Mouse (Mus musculus): ENCODE data around the gene Gm14226. TPM values are rescaled to one million over a fixed set of nuclear protein-coding genes. Genes with fewer than 3 reads are reported as not detected.
"Not testable (repeated sequence)": the region's sequence is repeated elsewhere in the genome, so short reads cannot be mapped to it uniquely, and the experiment has no call there.

Gm14226 gene
- 2.6 and 3.1 TPM in 2 replicates for polyA plus RNA-seq (2015; fragmentation: Nextera tagmentation; extraction: Ambion mirVana)

GRCm38 (mm10) chr2:155018251-155018755 lies at the start of gene Gm14226:
Gene Gm14226, plus strand, starts transcription at chr2:155018266.
- peak within 1 kb of the TSS; percentile 38; the same call in 1 of the 2 replicates for H3K9ac ChIP-seq
- not testable (repeated sequence) for H3K9me3 ChIP-seq; H3K36me3 ChIP-seq; H3K27me3 ChIP-seq (replicated peaks); ATAC-seq (ENCODE audit: insufficient read depth, low FRiP score, low read depth); H3K4me1 ChIP-seq
- peak within 1 kb of the TSS; percentile 93 for H3K4me2 ChIP-seq
- WGBS = 1% methylated on average over 24 of the region's 26 CpGs
- peak within 1 kb of the TSS; percentile 87; the same call in 1 of the 2 replicates for H3K27ac ChIP-seq
- peak within 1 kb of the TSS; percentile 46 for H3K4me3 ChIP-seq (replicated peaks)

- not testable (repeated sequence) for H3K4me1 ChIP-seq; H3K4me3 ChIP-seq (replicated peaks); H3K36me3 ChIP-seq; H3K27ac ChIP-seq; H3K27me3 ChIP-seq (replicated peaks); ATAC-seq (ENCODE audit: insufficient read depth, low FRiP score, low read depth); H3K9me3 ChIP-seq; H3K4me2 ChIP-seq; H3K9ac ChIP-seq
- WGBS = 64% methylated on average over 14 of the region's 14 CpGs
These were observed 48.2 kb upstream of the Gm14226 start for GRCm38 (mm10) chr2:154969740-154970397.

- H3K36me3 ChIP-seq = no peaks in the 10 kb centered on the region
- H3K4me2 ChIP-seq = peak overlapping the region; percentile 38
- no peaks in the 10 kb centered on the region for H3K9me3 ChIP-seq
- 0 out of 2 replicates have a peak overlapping the region, but pooled peaks have one; percentile 62 for H3K27ac ChIP-seq
- 30% methylated on average over 18 of the region's 18 CpGs for WGBS
- ATAC-seq (ENCODE audit: insufficient read depth, low FRiP score, low read depth) = peak; percentile 79
- no peak overlapping the region for H3K9ac ChIP-seq
- H3K27me3 ChIP-seq (replicated peaks) = no peaks in the 10 kb centered on the region
- no peak overlapping the region for H3K4me3 ChIP-seq (replicated peaks)
- peaks cover 7% of the 10 kb centered on the region for H3K4me1 ChIP-seq
These were observed 46.0 kb upstream of the Gm14226 start for GRCm38 (mm10) chr2:154971919-154972692.

- 58% methylated on average over 5 of the region's 5 CpGs for WGBS
These were observed 45.1 kb upstream of the Gm14226 start for GRCm38 (mm10) chr2:154972981-154973380.

GRCm38 (mm10) chr2:154986609-154987008 lies 31.5 kb upstream of the Gm14226 start:
- no peak for ATAC-seq (ENCODE audit: insufficient read depth, low FRiP score, low read depth)
- H3K27me3 ChIP-seq (replicated peaks) = no peaks in the 10 kb centered on the region
- no peaks in the 10 kb centered on the region for H3K4me1 ChIP-seq
- no peak overlapping the region for H3K4me2 ChIP-seq
- no peak overlapping the region for H3K27ac ChIP-seq
- H3K4me3 ChIP-seq (replicated peaks) = no peak overlapping the region
- no peak overlapping the region for H3K9ac ChIP-seq
- 79% methylated on average over 1 of the region's 1 CpGs for WGBS
- H3K9me3 ChIP-seq = no peaks in the 10 kb centered on the region
- H3K36me3 ChIP-seq = no peaks in the 10 kb centered on the region

More at GRCm38 (mm10) chr2:154972981-154973380, 45.1 kb upstream of the Gm14226 start:
- H3K27ac ChIP-seq = no peak overlapping the region
- no peaks in the 10 kb centered on the region for H3K27me3 ChIP-seq (replicated peaks)
- no peak overlapping the region for H3K4me2 ChIP-seq
- H3K4me1 ChIP-seq = peaks cover 7% of the 10 kb centered on the region
- no peaks in the 10 kb centered on the region for H3K36me3 ChIP-seq
- no peak overlapping the region for H3K9ac ChIP-seq
- ATAC-seq (ENCODE audit: insufficient read depth, low FRiP score, low read depth) = no peak
- no peaks in the 10 kb centered on the region for H3K9me3 ChIP-seq
- no peak overlapping the region for H3K4me3 ChIP-seq (replicated peaks)

GRCm38 (mm10) chr2:154991411-154991810 lies 26.7 kb upstream of the Gm14226 start:
- no peak overlapping the region for H3K4me3 ChIP-seq (replicated peaks)
- no peak for ATAC-seq (ENCODE audit: insufficient read depth, low FRiP score, low read depth)
- H3K36me3 ChIP-seq = no peaks in the 10 kb centered on the region
- H3K4me2 ChIP-seq = no peak overlapping the region
- no peak overlapping the region for H3K9ac ChIP-seq
- H3K27me3 ChIP-seq (replicated peaks) = no peaks in the 10 kb centered on the region
- 62% methylated on average over 8 of the region's 8 CpGs for WGBS
- no peaks in the 10 kb centered on the region for H3K9me3 ChIP-seq
- no peak overlapping the region for H3K27ac ChIP-seq
- no peaks in the 10 kb centered on the region for H3K4me1 ChIP-seq

- H3K36me3 ChIP-seq = no peaks in the 10 kb centered on the region
- H3K27ac ChIP-seq = no peak overlapping the region
- no peaks in the 10 kb centered on the region for H3K9me3 ChIP-seq
- H3K4me1 ChIP-seq = no peaks in the 10 kb centered on the region
- no peak overlapping the region for H3K4me3 ChIP-seq (replicated peaks)
- H3K9ac ChIP-seq = no peak overlapping the region
- no peaks in the 10 kb centered on the region for H3K27me3 ChIP-seq (replicated peaks)
- 78% methylated on average over 5 of the region's 5 CpGs for WGBS
- ATAC-seq (ENCODE audit: insufficient read depth, low FRiP score, low read depth) = no peak
- H3K4me2 ChIP-seq = no peak overlapping the region
These were observed 26.0 kb upstream of the Gm14226 start for GRCm38 (mm10) chr2:154992083-154992482.

GRCm38 (mm10) chr2:155005491-155005890 lies 12.6 kb upstream of the Gm14226 start:
- Histone ChIP-seq H3K4me3 (replicated peaks) (no peak overlapping the region), H3K27me3 (replicated peaks) (no peaks in the 10 kb centered on the region), H3K36me3 (no peaks in the 10 kb centered on the region), H3K27ac (no peak overlapping the region), H3K9ac (no peak overlapping the region), H3K9me3 (no peaks in the 10 kb centered on the region), H3K4me1 (no peaks in the 10 kb centered on the region), H3K4me2 (no peak overlapping the region)
- WGBS = 86% methylated on average over 11 of the region's 11 CpGs
- ATAC-seq (ENCODE audit: insufficient read depth, low FRiP score, low read depth) = no peak

- Histone ChIP-seq H3K27me3 (replicated peaks) (no peaks in the 10 kb centered on the region), H3K4me3 (replicated peaks) (no peak overlapping the region), H3K4me2 (no peak overlapping the region), H3K27ac (no peak overlapping the region), H3K9me3 (no peaks in the 10 kb centered on the region), H3K4me1 (no peaks in the 10 kb centered on the region), H3K36me3 (no peaks in the 10 kb centered on the region), H3K9ac (no peak overlapping the region)
- 40% methylated on average over 3 of the region's 3 CpGs for WGBS
- ATAC-seq (ENCODE audit: insufficient read depth, low FRiP score, low read depth) = no peak
These were observed 6.9 kb upstream of the Gm14226 start for GRCm38 (mm10) chr2:155011086-155011656.

- no peaks in the 10 kb centered on the region for H3K9me3 ChIP-seq
- no peaks in the 10 kb centered on the region for H3K36me3 ChIP-seq
- H3K27ac ChIP-seq = no peak overlapping the region
- H3K27me3 ChIP-seq (replicated peaks) = no peaks in the 10 kb centered on the region
- no peak overlapping the region for H3K9ac ChIP-seq
- no peaks in the 10 kb centered on the region for H3K4me1 ChIP-seq
- no peak overlapping the region for H3K4me2 ChIP-seq
- ATAC-seq (ENCODE audit: insufficient read depth, low FRiP score, low read depth) = no peak
- WGBS = 88% methylated on average over 6 of the region's 6 CpGs
- no peak overlapping the region for H3K4me3 ChIP-seq (replicated peaks)
These were observed 5.1 kb upstream of the Gm14226 start for GRCm38 (mm10) chr2:155012991-155013390.

- not testable (repeated sequence) for H3K27ac ChIP-seq; H3K4me2 ChIP-seq; H3K4me1 ChIP-seq; H3K9me3 ChIP-seq; H3K4me3 ChIP-seq (replicated peaks); ATAC-seq (ENCODE audit: insufficient read depth, low FRiP score, low read depth); H3K27me3 ChIP-seq (replicated peaks); H3K36me3 ChIP-seq; H3K9ac ChIP-seq
- 39% methylated on average over 6 of the region's 9 CpGs for WGBS
These were observed 1.3 kb upstream of the Gm14226 start for GRCm38 (mm10) chr2:155016751-155017150.

All from stomach, embryonic 15.5 days (tissue).